Mouse (Mus musculus) hindlimb bud, embryonic 11.5 days (tissue): ENCODE data around the gene Atp6v1a.

Experiments
- DNase-seq: peaks from one replicate; pipeline ENCODE4 v3.0.0-alpha.2; 2012; ENCODE audit warnings: low read depth, low spot score; ENCODE audit errors: extremely low spot score

Gene Atp6v1a

DNA sequence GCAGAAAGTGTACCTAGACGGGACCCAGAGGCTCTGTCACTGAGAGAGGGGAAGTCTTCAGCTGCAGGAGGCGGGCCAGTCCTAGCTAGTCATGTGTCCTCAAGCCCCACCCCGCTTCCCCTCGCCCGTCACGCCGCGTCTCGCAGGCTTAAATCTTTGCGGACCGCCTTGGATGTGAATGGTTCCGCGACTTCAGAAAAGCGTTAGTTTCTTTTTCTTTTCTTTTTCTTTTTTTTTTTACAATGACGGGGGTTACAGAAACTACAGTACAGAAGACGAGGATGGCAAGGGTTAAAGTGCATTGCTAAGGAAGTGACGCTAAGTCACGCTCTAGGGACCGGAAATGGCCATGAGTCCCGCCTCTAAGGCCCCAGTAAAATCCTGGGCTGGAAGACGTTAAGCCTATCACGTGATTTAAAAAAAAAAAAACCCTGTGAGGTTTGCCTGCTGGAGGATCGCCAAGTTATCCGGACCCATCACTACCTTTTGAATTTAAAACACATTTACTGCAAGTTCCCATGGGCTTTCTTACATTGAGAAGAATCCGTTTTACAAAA, 448 bp downstream of the Atp6v1a start:
- peak; percentile 92 for DNase-seq

DNA sequence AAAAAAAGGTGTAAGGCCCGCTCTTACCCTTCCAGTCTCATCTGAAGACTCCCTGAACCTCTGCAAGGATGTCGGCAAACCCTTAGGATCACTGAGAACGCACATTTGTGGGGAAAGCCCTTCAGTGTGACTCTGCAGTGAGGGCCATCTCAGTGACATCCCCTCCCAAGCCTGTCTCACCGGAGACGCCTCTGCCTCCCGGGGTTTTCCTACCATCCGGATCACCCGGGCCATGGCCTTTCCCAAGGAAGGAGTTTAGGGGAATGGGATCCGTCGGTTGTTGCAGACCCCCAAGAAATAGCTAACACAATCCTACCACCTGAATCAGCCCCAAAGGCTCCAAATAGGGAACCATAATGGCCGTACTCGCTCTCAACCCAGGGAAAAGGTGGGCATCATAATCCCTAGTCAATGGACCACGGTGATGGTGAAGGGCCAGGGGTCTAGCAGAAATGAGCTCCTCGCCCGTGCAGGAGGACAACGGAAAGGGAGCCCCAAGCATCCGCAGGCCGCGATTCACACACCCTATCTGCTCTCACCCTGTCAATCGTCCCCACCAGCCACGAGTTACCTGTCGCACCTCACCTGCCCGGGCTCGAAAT, 1.0 kb downstream of the Atp6v1a start:
- DNase-seq = peak; percentile 8

DNA sequence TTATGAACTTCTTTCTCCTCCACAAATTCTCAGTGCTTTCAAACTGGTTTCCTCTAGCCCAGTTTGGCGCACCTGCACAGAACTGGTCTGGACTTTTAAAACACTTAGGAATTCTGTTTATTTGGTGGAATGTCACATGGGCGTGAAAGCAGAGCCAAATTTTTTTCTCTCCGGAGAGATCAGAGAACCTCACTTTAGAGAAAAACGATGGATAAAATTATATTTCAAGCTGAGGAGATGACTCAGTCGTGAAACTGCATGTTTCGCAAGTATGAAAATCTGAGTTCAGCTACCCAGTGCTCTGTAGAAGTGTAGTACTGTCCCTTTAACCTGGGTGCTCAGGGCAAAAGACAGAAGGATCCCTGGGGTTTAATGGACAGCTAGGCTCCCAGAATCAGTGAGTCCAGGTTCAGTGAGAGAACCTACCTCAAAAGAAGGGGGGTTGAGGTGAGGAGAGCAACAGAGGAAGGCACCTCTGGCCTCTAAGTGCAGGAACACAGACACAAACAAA, 2.9 kb downstream of the Atp6v1a start:
- no peak for DNase-seq

DNA sequence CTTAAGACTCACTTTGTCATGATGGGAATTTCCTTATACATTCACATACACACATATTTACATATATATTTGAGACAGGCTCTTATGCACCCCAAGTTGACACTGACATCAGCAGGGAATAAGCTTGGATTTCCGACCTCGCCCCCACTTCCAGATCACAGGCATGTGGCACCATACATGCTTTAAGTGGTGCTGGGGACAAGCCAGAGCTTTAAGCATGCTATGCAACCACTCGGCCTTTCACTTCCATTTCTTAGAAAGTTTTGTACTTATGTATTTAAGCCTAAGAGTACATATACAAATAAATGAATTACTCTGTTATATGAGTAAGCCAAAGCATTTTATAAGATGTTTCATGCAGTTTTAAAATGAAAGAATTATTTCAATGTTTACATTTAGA, 6.3 kb downstream of the Atp6v1a start:
- DNase-seq = no peak

DNA sequence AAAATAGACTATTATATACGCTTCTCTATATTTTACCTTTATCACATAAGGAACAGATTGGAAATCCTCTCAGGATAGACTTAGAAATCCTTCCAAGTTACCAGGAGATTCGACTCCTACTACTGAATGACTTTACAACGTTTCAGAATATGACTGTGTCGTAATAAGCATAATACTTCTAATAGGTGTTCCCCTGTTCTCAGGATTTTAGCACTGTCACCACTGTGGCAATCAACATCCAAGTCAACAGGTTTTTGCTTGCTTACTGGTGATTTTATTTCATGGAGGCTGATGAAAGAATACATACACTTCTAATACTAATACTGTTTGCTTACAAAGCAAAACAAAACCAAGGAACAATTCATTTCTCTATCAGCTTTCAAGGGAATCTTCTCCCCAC, 7.2 kb downstream of the Atp6v1a start:
- no peak for DNase-seq

GRCm38 (mm10) chr16:44126437-44126836, 13.1 kb downstream of the Atp6v1a start:
- DNase-seq = no peak

DNA sequence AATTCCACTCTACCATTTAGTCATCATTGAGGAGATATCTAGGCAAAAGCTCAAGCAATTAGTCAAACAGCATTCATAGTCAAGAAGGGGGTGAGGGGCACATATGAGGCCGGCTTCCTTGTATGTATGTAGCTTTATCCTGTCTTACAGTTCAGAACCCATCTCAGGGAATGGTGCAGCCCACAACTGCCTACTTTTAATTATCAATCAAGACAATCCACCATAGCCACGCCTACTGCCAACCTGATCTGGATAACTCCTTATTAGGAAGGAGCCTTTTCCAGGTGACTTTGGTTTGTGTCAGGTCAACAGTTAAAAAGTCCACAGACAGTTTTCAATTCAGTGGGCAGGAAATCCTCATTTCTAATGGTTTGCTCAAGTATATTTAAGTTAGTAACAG, 14.1 kb downstream of the Atp6v1a start:
- DNase-seq = no peak

- DNase-seq = no peak
Observed at GRCm38 (mm10) chr16:44124713-44125112, 14.8 kb downstream of the Atp6v1a start.

GRCm38 (mm10) chr16:44123786-44124185, 15.7 kb downstream of the Atp6v1a start:
- no peak for DNase-seq

- DNase-seq = no peak
Observed at GRCm38 (mm10) chr16:44122982-44123725, 16.4 kb downstream of the Atp6v1a start.

DNA sequence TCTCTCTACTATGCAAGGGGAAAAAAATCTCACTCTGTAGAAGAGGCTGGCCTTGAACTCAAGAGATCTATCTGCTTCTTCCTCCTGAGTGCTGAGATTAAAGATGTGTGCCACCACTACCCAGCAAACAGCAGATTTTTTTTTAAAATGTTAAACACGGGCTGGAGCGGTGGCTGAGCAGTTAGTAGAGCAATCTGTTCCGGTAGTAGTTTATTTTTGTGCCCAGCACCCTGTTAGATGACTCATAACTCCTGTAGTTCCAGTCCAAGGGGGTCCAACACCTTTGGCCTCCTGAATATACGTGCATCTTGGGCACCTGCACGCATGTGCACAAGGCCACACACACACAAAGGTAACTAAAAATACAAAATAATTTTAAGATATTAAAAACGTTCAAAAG, 16.9 kb downstream of the Atp6v1a start:
- DNase-seq = no peak

DNA sequence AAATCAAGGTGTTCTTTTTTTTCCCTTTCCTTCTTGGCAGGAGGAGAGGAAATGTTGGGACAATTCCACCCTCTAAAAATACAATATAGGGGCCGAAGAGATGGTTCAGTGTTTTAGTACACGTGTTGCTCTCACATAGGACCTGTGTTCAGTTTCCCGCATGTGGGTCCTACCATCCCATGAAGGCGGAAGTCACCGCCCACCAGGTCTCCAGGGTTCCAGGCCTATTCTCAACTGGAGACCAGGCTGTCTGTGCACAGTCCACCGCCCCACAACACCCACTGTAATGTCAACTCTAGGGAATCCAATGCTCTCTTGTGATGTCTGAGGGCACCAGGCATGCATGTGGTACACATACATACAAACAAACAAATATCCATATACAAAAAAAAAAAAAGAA, 17.4 kb downstream of the Atp6v1a start:
- DNase-seq = no peak

GRCm38 (mm10) chr16:44119753-44120501, 19.6 kb downstream of the Atp6v1a start:
- no peak for DNase-seq

- DNase-seq = no peak
Observed at GRCm38 (mm10) chr16:44109002-44109401, 30.5 kb downstream of the Atp6v1a start.

DNA sequence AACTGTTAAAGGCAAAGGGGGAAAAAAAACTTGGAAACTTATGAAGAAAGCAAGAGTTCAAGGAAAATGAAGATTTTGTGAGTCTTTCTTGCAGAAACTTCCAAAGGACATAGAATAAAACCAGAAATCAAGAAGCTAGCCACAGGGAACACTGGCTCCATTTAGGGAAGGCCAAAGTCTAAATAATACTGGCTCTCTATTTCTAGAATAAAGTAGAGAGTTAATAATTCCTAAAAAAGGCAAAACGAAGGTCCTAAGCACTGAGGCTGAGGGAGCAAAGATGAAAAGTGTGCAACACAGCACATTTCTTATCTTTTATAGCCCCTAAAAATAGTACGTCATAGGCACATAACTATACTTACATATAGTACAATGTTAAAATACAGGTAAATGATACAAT, 34.3 kb downstream of the Atp6v1a start:
- DNase-seq = no peak

DNA sequence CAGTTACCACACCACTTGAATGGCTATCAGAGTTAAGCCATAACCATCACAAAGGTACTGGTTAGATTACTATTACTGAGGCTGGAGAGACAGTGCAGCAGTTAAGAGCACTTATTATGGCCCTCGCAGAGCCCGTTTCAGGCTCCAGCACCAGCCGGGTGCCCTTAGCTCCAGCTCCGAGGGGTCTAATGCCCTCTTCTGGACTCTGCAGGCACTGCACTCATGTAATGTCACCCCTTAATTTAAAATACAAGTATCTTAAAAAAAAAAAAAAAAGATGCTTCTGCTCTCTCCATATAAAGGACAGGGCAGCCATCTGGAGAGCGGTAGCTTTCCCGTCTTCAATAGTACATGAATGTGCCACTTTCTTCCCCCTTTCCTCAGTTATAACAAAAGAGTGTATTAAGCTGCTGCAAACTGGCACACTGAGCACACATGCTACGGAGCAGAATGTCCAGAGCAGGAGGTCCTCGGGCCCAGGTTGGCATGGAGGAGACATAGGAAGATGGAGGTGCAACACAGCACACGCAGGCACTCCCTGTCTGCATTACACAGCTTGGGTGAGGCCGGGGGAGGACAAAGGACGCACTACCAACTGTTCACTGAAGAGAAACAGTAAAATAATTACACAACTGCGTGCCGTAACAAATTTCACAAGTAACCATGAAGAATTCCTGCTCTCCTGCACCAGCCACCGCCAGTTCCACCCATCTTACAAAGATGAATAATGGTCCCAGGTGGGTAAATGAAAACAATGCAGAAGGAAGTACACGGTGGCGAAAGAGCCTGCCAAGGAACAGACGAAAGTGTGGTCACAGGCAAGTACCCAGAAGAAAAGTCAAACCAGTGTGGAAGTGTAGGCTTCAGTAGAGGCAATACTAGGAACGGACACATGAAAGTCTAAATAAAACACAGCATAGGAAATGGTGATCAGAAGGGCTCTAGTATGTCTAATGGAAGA, 35.4 kb downstream of the Atp6v1a start:
- no peak for DNase-seq

DNA sequence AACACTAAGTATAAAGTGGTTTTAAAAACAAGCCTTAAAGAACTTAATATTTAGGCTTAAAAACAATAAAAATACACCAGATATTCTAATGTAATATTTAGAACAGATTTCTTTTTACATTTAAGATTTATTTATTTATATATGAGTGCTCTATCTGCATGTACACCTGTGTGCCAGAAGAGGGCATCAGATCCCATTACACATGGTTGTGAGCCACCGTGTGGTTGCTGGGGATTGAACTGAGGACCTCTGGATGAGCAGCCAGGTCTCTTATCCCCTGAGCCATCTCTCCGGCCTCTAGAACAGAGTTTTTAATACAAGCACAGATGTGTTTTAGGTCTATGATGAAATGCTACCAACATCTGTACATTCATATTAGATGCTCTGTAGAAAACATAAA, 36.6 kb downstream of the Atp6v1a start:
- DNase-seq = no peak

DNA sequence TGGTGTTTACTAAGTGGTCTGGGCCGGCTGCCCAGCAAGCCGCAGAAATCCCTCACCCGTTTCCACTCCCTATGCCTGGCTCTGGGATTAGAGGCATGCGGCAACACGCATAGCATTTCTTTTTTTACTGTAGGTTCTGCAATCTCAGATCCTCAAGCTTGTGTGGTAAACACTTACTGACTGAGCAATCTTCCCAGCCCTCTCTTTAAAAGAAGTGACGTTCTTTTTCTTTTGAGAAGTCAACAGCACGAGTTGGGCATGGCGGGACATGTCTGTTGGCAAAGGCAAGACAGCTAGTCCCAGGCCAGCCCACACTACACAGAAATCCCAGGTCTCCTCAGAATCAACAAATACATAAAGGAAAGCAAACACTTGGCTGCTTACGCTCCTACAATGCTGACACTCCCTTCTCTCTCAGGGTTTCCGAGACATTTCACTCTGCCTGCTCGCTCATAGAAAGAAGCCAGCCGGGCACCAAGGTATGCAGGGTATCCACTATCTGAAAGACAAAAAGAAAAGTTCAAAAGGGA, 38.3 kb downstream of the Atp6v1a start:
- DNase-seq = no peak

DNA sequence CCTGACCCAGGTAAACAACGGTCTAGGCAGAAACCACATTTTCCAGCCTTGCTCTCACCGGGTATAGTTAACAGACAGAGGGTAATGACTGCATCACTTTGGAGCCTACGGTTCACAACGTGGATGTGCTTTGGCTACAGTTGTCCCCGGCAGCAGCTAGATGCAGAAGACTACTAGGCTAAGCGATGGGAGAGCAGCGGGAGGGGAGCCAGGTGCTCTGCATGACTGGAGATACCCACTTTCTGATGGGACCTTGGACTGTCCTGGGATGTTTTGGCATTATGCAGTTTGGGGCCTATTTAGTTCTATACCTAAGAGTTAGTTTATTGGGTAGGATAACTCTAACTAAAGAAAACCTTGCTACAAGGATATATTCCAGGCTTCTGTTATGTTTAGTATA, 40.1 kb downstream of the Atp6v1a start:
- DNase-seq = no peak

- DNase-seq = no peak
Observed at GRCm38 (mm10) chr16:44087650-44088049, 51.9 kb downstream of the Atp6v1a start.
